Mouse (Mus musculus): ENCODE results near the gene Uba2. TPM values are rescaled to one million over a fixed set of nuclear protein-coding genes. Genes with fewer than 3 reads are reported as not detected.
"Not testable (repeated sequence)": the region's sequence is repeated elsewhere in the genome, so short reads cannot be mapped to it uniquely, and the experiment has no call there.

Uba2 gene
- polyA plus RNA-seq (2014; fragmentation: Nextera tagmentation; extraction: Ambion mirVana): 166 and 193 TPM in 2 replicates

- no peaks in the 10 kb centered on the region for H3K9me3 ChIP-seq (ENCODE audit: control insufficient read depth, low read length)
- ATAC-seq (ENCODE audit: low read depth): no peak
- 79% methylated on average over 3 of the region's 3 CpGs for WGBS
Observed at GRCm38 (mm10) chr7:34169454-34169853, at the start of gene Uba2. Gene Uba2, minus strand, starts transcription at chr7:34169599.

GRCm38 (mm10) chr7:34218496-34218895 lies 49.1 kb upstream of the Uba2 start:
- Histone ChIP-seq H3K4me1 (ENCODE audit: control insufficient read depth, insufficient read depth, low read length) (no peaks in the 10 kb centered on the region), H3K27ac (ENCODE audit: low read depth, low read length) (no peak overlapping the region), H3K27me3 (ENCODE audit: control insufficient read depth, insufficient read depth, low read length) (no peaks in the 10 kb centered on the region), H3K4me2 (ENCODE audit: low read depth, low read length) (no peak overlapping the region), H3K4me3 (ENCODE audit: low read depth, low read length) (no peak overlapping the region), H3K9me3 (ENCODE audit: control insufficient read depth, low read length) (no peaks in the 10 kb centered on the region), H3K36me3 (ENCODE audit: control insufficient read depth, insufficient read depth, low read length) (peaks cover 52% of the 10 kb centered on the region), H3K9ac (replicated peaks; ENCODE audit: low read depth, low read length) (no peak overlapping the region)
- ATAC-seq (ENCODE audit: low read depth): no peak
- 77% methylated on average over 1 of the region's 1 CpGs for WGBS

More at GRCm38 (mm10) chr7:34169454-34169853, at the start of gene Uba2:
- H3K4me2 ChIP-seq (ENCODE audit: low read depth, low read length): peak within 1 kb of the TSS; percentile 90
- peak within 1 kb of the TSS; percentile 84 for H3K27ac ChIP-seq (ENCODE audit: low read depth, low read length)
- 0 out of 2 replicates have a peak, but pooled peaks cover 2% of the 10 kb centered on the region for H3K27me3 ChIP-seq (ENCODE audit: control insufficient read depth, insufficient read depth, low read length)
- H3K4me3 ChIP-seq (ENCODE audit: low read depth, low read length): peak within 1 kb of the TSS; percentile 92
- peak within 1 kb of the TSS; percentile 81 for H3K9ac ChIP-seq (replicated peaks; ENCODE audit: low read depth, low read length)
- peaks cover 4% of the 10 kb centered on the region; the same call in 1 of the 2 replicates for H3K36me3 ChIP-seq (ENCODE audit: control insufficient read depth, insufficient read depth, low read length)
- H3K4me1 ChIP-seq (ENCODE audit: control insufficient read depth, insufficient read depth, low read length): peaks cover 4% of the 10 kb centered on the region; the same call in 1 of the 2 replicates

GRCm38 (mm10) chr7:34216474-34216873 lies 47.1 kb upstream of the Uba2 start:
- no peak overlapping the region for H3K4me3 ChIP-seq (ENCODE audit: low read depth, low read length)
- no peak overlapping the region for H3K4me2 ChIP-seq (ENCODE audit: low read depth, low read length)
- H3K27ac ChIP-seq (ENCODE audit: low read depth, low read length): no peak overlapping the region
- no peaks in the 10 kb centered on the region for H3K9me3 ChIP-seq (ENCODE audit: control insufficient read depth, low read length)
- H3K27me3 ChIP-seq (ENCODE audit: control insufficient read depth, insufficient read depth, low read length): no peaks in the 10 kb centered on the region
- no peak for ATAC-seq (ENCODE audit: low read depth)
- H3K4me1 ChIP-seq (ENCODE audit: control insufficient read depth, insufficient read depth, low read length): no peaks in the 10 kb centered on the region
- WGBS: 95% methylated on average over 10 of the region's 10 CpGs
- H3K9ac ChIP-seq (replicated peaks; ENCODE audit: low read depth, low read length): no peak overlapping the region
- H3K36me3 ChIP-seq (ENCODE audit: control insufficient read depth, insufficient read depth, low read length): peaks cover 56% of the 10 kb centered on the region

GRCm38 (mm10) chr7:34215481-34215880 lies 46.1 kb upstream of the Uba2 start:
- ATAC-seq (ENCODE audit: low read depth): no peak
- Histone ChIP-seq H3K9ac (replicated peaks; ENCODE audit: low read depth, low read length) (no peak overlapping the region), H3K9me3 (ENCODE audit: control insufficient read depth, low read length) (no peaks in the 10 kb centered on the region), H3K27ac (ENCODE audit: low read depth, low read length) (no peak overlapping the region), H3K4me1 (ENCODE audit: control insufficient read depth, insufficient read depth, low read length) (no peaks in the 10 kb centered on the region), H3K36me3 (ENCODE audit: control insufficient read depth, insufficient read depth, low read length) (peaks cover 49% of the 10 kb centered on the region), H3K4me2 (ENCODE audit: low read depth, low read length) (no peak overlapping the region), H3K4me3 (ENCODE audit: low read depth, low read length) (no peak overlapping the region), H3K27me3 (ENCODE audit: control insufficient read depth, insufficient read depth, low read length) (no peaks in the 10 kb centered on the region)
- 90% methylated on average over 9 of the region's 9 CpGs for WGBS

- WGBS: 95% methylated on average over 8 of the region's 8 CpGs
- Histone ChIP-seq H3K4me1 (ENCODE audit: control insufficient read depth, insufficient read depth, low read length) (no peaks in the 10 kb centered on the region), H3K9ac (replicated peaks; ENCODE audit: low read depth, low read length) (no peak overlapping the region), H3K9me3 (ENCODE audit: control insufficient read depth, low read length) (no peaks in the 10 kb centered on the region), H3K36me3 (ENCODE audit: control insufficient read depth, insufficient read depth, low read length) (peaks cover 51% of the 10 kb centered on the region), H3K4me3 (ENCODE audit: low read depth, low read length) (no peak overlapping the region), H3K4me2 (ENCODE audit: low read depth, low read length) (no peak overlapping the region), H3K27me3 (ENCODE audit: control insufficient read depth, insufficient read depth, low read length) (no peaks in the 10 kb centered on the region), H3K27ac (ENCODE audit: low read depth, low read length) (no peak overlapping the region)
- no peak for ATAC-seq (ENCODE audit: low read depth)
Observed at GRCm38 (mm10) chr7:34214644-34215043, 45.2 kb upstream of the Uba2 start.

GRCm38 (mm10) chr7:34213281-34213680 lies 43.9 kb upstream of the Uba2 start:
- H3K4me3 ChIP-seq (ENCODE audit: low read depth, low read length): no peak overlapping the region
- WGBS: 94% methylated on average over 7 of the region's 7 CpGs

GRCm38 (mm10) chr7:34208027-34208745 lies 38.8 kb upstream of the Uba2 start:
- Histone ChIP-seq H3K36me3 (ENCODE audit: control insufficient read depth, insufficient read depth, low read length) (peaks cover 70% of the 10 kb centered on the region), H3K27ac (ENCODE audit: low read depth, low read length) (no peak overlapping the region), H3K4me1 (ENCODE audit: control insufficient read depth, insufficient read depth, low read length) (no peaks in the 10 kb centered on the region), H3K4me2 (ENCODE audit: low read depth, low read length) (no peak overlapping the region), H3K9ac (replicated peaks; ENCODE audit: low read depth, low read length) (no peak overlapping the region), H3K4me3 (ENCODE audit: low read depth, low read length) (no peak overlapping the region), H3K27me3 (ENCODE audit: control insufficient read depth, insufficient read depth, low read length) (no peaks in the 10 kb centered on the region), H3K9me3 (ENCODE audit: control insufficient read depth, low read length) (no peaks in the 10 kb centered on the region)
- WGBS: 95% methylated on average over 9 of the region's 9 CpGs
- no peak for ATAC-seq (ENCODE audit: low read depth)

More at GRCm38 (mm10) chr7:34213281-34213680, 43.9 kb upstream of the Uba2 start:
- Histone ChIP-seq H3K4me1 (ENCODE audit: control insufficient read depth, insufficient read depth, low read length) (no peaks in the 10 kb centered on the region), H3K9ac (replicated peaks; ENCODE audit: low read depth, low read length) (no peak overlapping the region), H3K36me3 (ENCODE audit: control insufficient read depth, insufficient read depth, low read length) (peaks cover 55% of the 10 kb centered on the region), H3K27me3 (ENCODE audit: control insufficient read depth, insufficient read depth, low read length) (no peaks in the 10 kb centered on the region), H3K9me3 (ENCODE audit: control insufficient read depth, low read length) (no peaks in the 10 kb centered on the region), H3K27ac (ENCODE audit: low read depth, low read length) (no peak overlapping the region), H3K4me2 (ENCODE audit: low read depth, low read length) (no peak overlapping the region)
- no peak for ATAC-seq (ENCODE audit: low read depth)

- Histone ChIP-seq H3K9ac (replicated peaks; ENCODE audit: low read depth, low read length) (no peak overlapping the region), H3K27me3 (ENCODE audit: control insufficient read depth, insufficient read depth, low read length) (no peaks in the 10 kb centered on the region), H3K4me2 (ENCODE audit: low read depth, low read length) (no peak overlapping the region), H3K27ac (ENCODE audit: low read depth, low read length) (no peak overlapping the region), H3K9me3 (ENCODE audit: control insufficient read depth, low read length) (no peaks in the 10 kb centered on the region), H3K4me1 (ENCODE audit: control insufficient read depth, insufficient read depth, low read length) (no peaks in the 10 kb centered on the region), H3K36me3 (ENCODE audit: control insufficient read depth, insufficient read depth, low read length) (peaks cover 71% of the 10 kb centered on the region), H3K4me3 (ENCODE audit: low read depth, low read length) (no peak overlapping the region)
- 93% methylated on average over 6 of the region's 6 CpGs for WGBS
- no peak for ATAC-seq (ENCODE audit: low read depth)
Observed at GRCm38 (mm10) chr7:34206331-34206730, 36.9 kb upstream of the Uba2 start.

GRCm38 (mm10) chr7:34202147-34202546 lies 32.7 kb upstream of the Uba2 start:
- not testable (repeated sequence) for H3K27me3 ChIP-seq (ENCODE audit: control insufficient read depth, insufficient read depth, low read length); H3K4me3 ChIP-seq (ENCODE audit: low read depth, low read length); H3K9ac ChIP-seq (replicated peaks; ENCODE audit: low read depth, low read length); H3K9me3 ChIP-seq (ENCODE audit: control insufficient read depth, low read length); H3K4me1 ChIP-seq (ENCODE audit: control insufficient read depth, insufficient read depth, low read length); ATAC-seq (ENCODE audit: low read depth); H3K4me2 ChIP-seq (ENCODE audit: low read depth, low read length); H3K27ac ChIP-seq (ENCODE audit: low read depth, low read length)
- 94% methylated on average over 10 of the region's 10 CpGs for WGBS
- H3K36me3 ChIP-seq (ENCODE audit: control insufficient read depth, insufficient read depth, low read length): peaks cover 49% of the 10 kb centered on the region
